Mouse (Mus musculus) small intestine, adult 2 months (tissue): ENCODE results near the gene Focad.

ENCODE experiments used
- CTCF ChIP-seq: fragments of 200-500 bp; IDR thresholded peaks from 2 replicates; pipeline ENCODE4 v1.5.1; 2012; ENCODE audit warnings: low read depth, mild to moderate bottlenecking, control low read depth, inconsistent platforms, low read length, moderate library complexity, mixed read lengths; ENCODE audit not compliant: insufficient replicate concordance, insufficient read length; ENCODE audit errors: extremely low read depth
- POLR2A ChIP-seq: fragments of 200-500 bp; IDR thresholded peaks from 2 replicates; pipeline ENCODE4 v1.6.1; 2012; ENCODE audit warnings: low read depth, mild to moderate bottlenecking, control low read depth, inconsistent platforms, low read length, moderate library complexity

DNA sequence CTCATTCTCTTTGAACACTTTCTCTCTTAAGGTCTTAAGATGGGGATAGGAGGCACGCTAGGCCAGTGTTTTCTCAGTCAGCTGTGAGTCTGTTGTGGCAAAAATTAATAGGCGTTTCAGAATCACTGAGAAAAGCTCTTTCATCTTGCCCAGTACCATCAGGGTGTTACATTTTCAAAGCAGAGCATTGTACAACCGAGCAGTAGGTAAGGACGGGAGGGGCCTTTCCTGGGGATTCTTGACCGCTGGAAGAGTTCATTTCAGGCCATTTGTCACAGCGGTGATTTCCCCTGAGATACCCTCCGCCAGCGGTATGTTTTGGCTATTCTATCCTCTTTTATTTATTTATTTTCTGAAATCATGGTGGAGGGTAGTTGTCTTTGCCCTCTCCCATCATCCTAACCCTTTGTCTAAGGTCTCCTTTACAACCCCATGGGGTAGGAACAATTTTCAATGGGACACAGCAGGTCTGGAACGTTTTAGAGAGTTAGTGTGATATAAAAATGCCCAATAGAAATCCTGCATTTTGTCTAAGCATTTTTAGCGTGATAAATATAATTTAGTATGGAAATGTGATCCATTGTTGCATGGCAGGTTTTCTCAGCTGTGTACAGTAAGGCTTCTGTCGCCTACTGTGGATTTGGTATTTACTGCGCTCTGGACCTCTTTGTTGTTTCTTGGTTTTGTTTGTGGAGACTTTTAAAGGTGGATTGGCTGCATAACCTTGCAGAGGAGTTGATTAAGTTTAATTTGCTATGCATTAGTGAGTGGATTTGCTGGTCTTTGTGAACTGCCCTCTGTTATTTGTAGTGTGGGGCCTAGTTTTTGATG lies 142.7 kb downstream of the Focad start:
- TF ChIP-seq POLR2A (no peak), CTCF (no peak)
